Mouse (Mus musculus): ENCODE results near the gene Zscan2. TPM values are rescaled to one million over a fixed set of nuclear protein-coding genes. Genes with fewer than 3 reads are reported as not detected.

The Zscan2 gene
- polyA plus RNA-seq, 1 experiment from 2014 or later: 0.63 TPM

GRCm38 (mm10) chr7:80864151-80864550 lies 3.4 kb downstream of the Zscan2 start:
- Histone ChIP-seq H3K27me3 (ENCODE audit: control insufficient read depth, insufficient read depth, low read length) (no peaks in the 10 kb centered on the region), H3K9me3 (ENCODE audit: control insufficient read depth, low read length) (no peaks in the 10 kb centered on the region), H3K27ac (replicated peaks) (no peak overlapping the region), H3K36me3 (ENCODE audit: control insufficient read depth, insufficient read depth, low read length) (no peaks in the 10 kb centered on the region; the same call in 1 of the 2 replicates), H3K9ac (ENCODE audit: low read length) (no peak overlapping the region), H3K4me3 (ENCODE audit: low read depth, low read length) (no peak overlapping the region), H3K4me1 (replicated peaks; ENCODE audit: control insufficient read depth, insufficient read depth) (no peaks in the 10 kb centered on the region; the same call in 1 of the 2 replicates), H3K4me2 (replicated peaks; ENCODE audit: low read depth) (no peak overlapping the region)
- DNase-seq (ENCODE audit: low spot score) (no peak), ATAC-seq (ENCODE audit: low FRiP score, low TSS enrichment) (no peak)
- TF ChIP-seq EP300 (optimal IDR thresholded peaks at IDR 0.05) (no peak), CTCF (IDR thresholded peaks at IDR 0.05; ENCODE audit: low read depth) (no peak)
- WGBS: 68% methylated on average over 1 of the region's 1 CpGs

GRCm38 (mm10) chr7:80864831-80865230 lies 4.1 kb downstream of the Zscan2 start:
- H3K36me3 ChIP-seq (ENCODE audit: control insufficient read depth, insufficient read depth, low read length): no peaks in the 10 kb centered on the region; the same call in 1 of the 2 replicates
- no peak overlapping the region for H3K9ac ChIP-seq (ENCODE audit: low read length)
- H3K9me3 ChIP-seq (ENCODE audit: control insufficient read depth, low read length): no peaks in the 10 kb centered on the region
- no peak overlapping the region for H3K4me2 ChIP-seq (replicated peaks; ENCODE audit: low read depth)
- no peak for TF ChIP-seq CTCF (IDR thresholded peaks at IDR 0.05; ENCODE audit: low read depth)
- no peak for TF ChIP-seq EP300 (optimal IDR thresholded peaks at IDR 0.05)
- DNase-seq (ENCODE audit: low spot score) (no peak), ATAC-seq (ENCODE audit: low FRiP score, low TSS enrichment) (no peak)
- H3K27me3 ChIP-seq (ENCODE audit: control insufficient read depth, insufficient read depth, low read length): no peaks in the 10 kb centered on the region
- peak overlapping the region; percentile 41 for H3K27ac ChIP-seq (replicated peaks)
- no peak overlapping the region for H3K4me3 ChIP-seq (ENCODE audit: low read depth, low read length)
- 70% methylated on average over 8 of the region's 8 CpGs for WGBS
- H3K4me1 ChIP-seq (replicated peaks; ENCODE audit: control insufficient read depth, insufficient read depth): no peaks in the 10 kb centered on the region; the same call in 1 of the 2 replicates

GRCm38 (mm10) chr7:80865521-80865920 lies 4.8 kb downstream of the Zscan2 start:
- DNase-seq (ENCODE audit: low spot score) (no peak), ATAC-seq (ENCODE audit: low FRiP score, low TSS enrichment) (no peak)
- no peak overlapping the region for H3K4me3 ChIP-seq (ENCODE audit: low read depth, low read length)
- no peak overlapping the region for H3K4me2 ChIP-seq (replicated peaks; ENCODE audit: low read depth)
- WGBS: 76% methylated on average over 7 of the region's 7 CpGs
- no peaks in the 10 kb centered on the region for H3K9me3 ChIP-seq (ENCODE audit: control insufficient read depth, low read length)
- no peaks in the 10 kb centered on the region; the same call in 1 of the 2 replicates for H3K36me3 ChIP-seq (ENCODE audit: control insufficient read depth, insufficient read depth, low read length)
- no peaks in the 10 kb centered on the region for H3K27me3 ChIP-seq (ENCODE audit: control insufficient read depth, insufficient read depth, low read length)
- peak overlapping the region; percentile 41 for H3K27ac ChIP-seq (replicated peaks)
- no peaks in the 10 kb centered on the region; the same call in 1 of the 2 replicates for H3K4me1 ChIP-seq (replicated peaks; ENCODE audit: control insufficient read depth, insufficient read depth)
- TF ChIP-seq CTCF (IDR thresholded peaks at IDR 0.05; ENCODE audit: low read depth): no peak
- no peak for TF ChIP-seq EP300 (optimal IDR thresholded peaks at IDR 0.05)
- no peak overlapping the region for H3K9ac ChIP-seq (ENCODE audit: low read length)

- ATAC-seq (ENCODE audit: low FRiP score, low TSS enrichment) (peak; percentile 95), DNase-seq (ENCODE audit: low spot score) (peak; percentile 57)
- H3K9ac ChIP-seq (ENCODE audit: low read length): no peak overlapping the region
- no peaks in the 10 kb centered on the region for H3K27me3 ChIP-seq (ENCODE audit: control insufficient read depth, insufficient read depth, low read length)
- no peaks in the 10 kb centered on the region for H3K9me3 ChIP-seq (ENCODE audit: control insufficient read depth, low read length)
- H3K27ac ChIP-seq (replicated peaks): peak overlapping the region; percentile 67; the same call in 1 of the 2 replicates
- no peak overlapping the region for H3K4me3 ChIP-seq (ENCODE audit: low read depth, low read length)
- H3K4me2 ChIP-seq (replicated peaks; ENCODE audit: low read depth): no peak overlapping the region
- H3K36me3 ChIP-seq (ENCODE audit: control insufficient read depth, insufficient read depth, low read length): no peaks in the 10 kb centered on the region; the same call in 1 of the 2 replicates
- no peaks in the 10 kb centered on the region; the same call in 1 of the 2 replicates for H3K4me1 ChIP-seq (replicated peaks; ENCODE audit: control insufficient read depth, insufficient read depth)
- 39% methylated on average over 7 of the region's 7 CpGs for WGBS
- TF ChIP-seq CTCF (IDR thresholded peaks at IDR 0.05; ENCODE audit: low read depth) (no peak), EP300 (optimal IDR thresholded peaks at IDR 0.05) (no peak)
Observed at GRCm38 (mm10) chr7:80866514-80867147, 5.9 kb downstream of the Zscan2 start.

GRCm38 (mm10) chr7:80868686-80869085 lies 8.0 kb downstream of the Zscan2 start:
- no peak overlapping the region for H3K9ac ChIP-seq (ENCODE audit: low read length)
- no peaks in the 10 kb centered on the region for H3K9me3 ChIP-seq (ENCODE audit: control insufficient read depth, low read length)
- ATAC-seq (ENCODE audit: low FRiP score, low TSS enrichment) (no peak), DNase-seq (ENCODE audit: low spot score) (no peak)
- H3K27me3 ChIP-seq (ENCODE audit: control insufficient read depth, insufficient read depth, low read length): no peaks in the 10 kb centered on the region
- no peak for TF ChIP-seq CTCF (IDR thresholded peaks at IDR 0.05; ENCODE audit: low read depth)
- TF ChIP-seq EP300 (optimal IDR thresholded peaks at IDR 0.05): no peak
- 81% methylated on average over 2 of the region's 2 CpGs for WGBS
- H3K4me1 ChIP-seq (replicated peaks; ENCODE audit: control insufficient read depth, insufficient read depth): no peaks in the 10 kb centered on the region
- H3K4me2 ChIP-seq (replicated peaks; ENCODE audit: low read depth): no peak overlapping the region
- H3K36me3 ChIP-seq (ENCODE audit: control insufficient read depth, insufficient read depth, low read length): peaks cover 2% of the 10 kb centered on the region; the same call in 1 of the 2 replicates
- H3K27ac ChIP-seq (replicated peaks): no peak overlapping the region
- no peak overlapping the region for H3K4me3 ChIP-seq (ENCODE audit: low read depth, low read length)

- Histone ChIP-seq H3K4me3 (ENCODE audit: low read depth, low read length) (no peak overlapping the region), H3K36me3 (ENCODE audit: control insufficient read depth, insufficient read depth, low read length) (peaks cover 12% of the 10 kb centered on the region; the same call in 1 of the 2 replicates), H3K9ac (ENCODE audit: low read length) (no peak overlapping the region), H3K27me3 (ENCODE audit: control insufficient read depth, insufficient read depth, low read length) (no peaks in the 10 kb centered on the region), H3K9me3 (ENCODE audit: control insufficient read depth, low read length) (no peaks in the 10 kb centered on the region), H3K27ac (replicated peaks) (no peak overlapping the region), H3K4me2 (replicated peaks; ENCODE audit: low read depth) (no peak overlapping the region), H3K4me1 (replicated peaks; ENCODE audit: control insufficient read depth, insufficient read depth) (no peaks in the 10 kb centered on the region)
- WGBS: 87% methylated on average over 5 of the region's 5 CpGs
- TF ChIP-seq EP300 (optimal IDR thresholded peaks at IDR 0.05) (no peak), CTCF (IDR thresholded peaks at IDR 0.05; ENCODE audit: low read depth) (no peak)
- ATAC-seq (ENCODE audit: low FRiP score, low TSS enrichment): 0 out of 2 replicates have a peak, but pooled peaks have one; percentile 5
- DNase-seq (ENCODE audit: low spot score): no peak
Observed at GRCm38 (mm10) chr7:80873038-80873437, 12.3 kb downstream of the Zscan2 start.
